Mouse (Mus musculus) naive thymus-derived CD4-positive, alpha-beta T cell, adult 2 months (primary cell): Measurements from ENCODE around the gene Tspan14.

Experiments
- DNase-seq: peaks from one replicate; pipeline ENCODE4 v3.0.0-alpha.2; 2011; ENCODE audit warnings: low read depth

The Tspan14 gene

GRCm38 (mm10) chr14:40874565-40874964, 92.0 kb downstream of the Tspan14 start:
- no peak for DNase-seq

- DNase-seq: no peak
These were observed 92.6 kb downstream of the Tspan14 start for GRCm38 (mm10) chr14:40873961-40874360.

GRCm38 (mm10) chr14:40870598-40870997, 96.0 kb downstream of the Tspan14 start:
- DNase-seq: no peak

- no peak for DNase-seq
These were observed 101.6 kb downstream of the Tspan14 start for GRCm38 (mm10) chr14:40864811-40865514.

GRCm38 (mm10) chr14:40863659-40864058, 102.9 kb downstream of the Tspan14 start:
- DNase-seq: no peak

GRCm38 (mm10) chr14:40863022-40863421, 103.6 kb downstream of the Tspan14 start:
- no peak for DNase-seq
